Mouse (Mus musculus) neural tube, embryonic 15.5 days (tissue): ENCODE measurements around the gene Nalcn. TPM values are rescaled to one million over a fixed set of nuclear protein-coding genes. Genes with fewer than 3 reads are reported as not detected.
"Not testable (repeated sequence)": the region's sequence is repeated elsewhere in the genome, so short reads cannot be mapped to it uniquely, and the experiment has no call there.

Experiments used
- ATAC-seq: fragments of 200-750 bp; cut with Nextera tagmentation; 2 replicates; pipeline ENCODE4 v1.8.0; 2017; ENCODE audit warnings: mild to moderate bottlenecking, moderate TSS enrichment, moderate library complexity; ENCODE audit not compliant: low FRiP score
- H3K27ac ChIP-seq: fragments of 300-500 bp; sonication (generic); replicated peaks from 2 replicates; pipeline ENCODE4 v1.5.1; 2015; ENCODE audit warnings: mild to moderate bottlenecking, inconsistent platforms
- H3K27me3 ChIP-seq: fragments of 300-500 bp; sonication (generic); replicated peaks from 2 replicates; pipeline ENCODE4 v1.6.1; 2015; ENCODE audit warnings: inconsistent platforms
- H3K36me3 ChIP-seq: fragments of 300-500 bp; sonication (generic); 2 replicates; pipeline ENCODE4 v1.6.1; 2015; ENCODE audit warnings: inconsistent platforms
- H3K4me1 ChIP-seq: fragments of 300-500 bp; sonication (generic); 2 replicates; pipeline ENCODE4 v1.6.1; 2015; ENCODE audit warnings: inconsistent platforms
- H3K4me2 ChIP-seq: fragments of 300-500 bp; sonication (generic); 2 replicates; pipeline ENCODE4 v1.6.1; 2015; ENCODE audit warnings: inconsistent platforms, mild to moderate bottlenecking, moderate library complexity
- H3K4me3 ChIP-seq: fragments of 300-500 bp; sonication (generic); replicated peaks from 2 replicates; pipeline ENCODE4 v1.5.1; 2015; ENCODE audit warnings: mild to moderate bottlenecking, inconsistent platforms
- H3K9ac ChIP-seq: fragments of 300-500 bp; sonication (generic); replicated peaks from 2 replicates; pipeline ENCODE4 v1.6.1; 2015; ENCODE audit warnings: mild to moderate bottlenecking, inconsistent platforms
- H3K9me3 ChIP-seq: fragments of 300-500 bp; sonication (generic); replicated peaks from 2 replicates; pipeline ENCODE4 v1.6.1; 2016; ENCODE audit warnings: inconsistent platforms
- WGBS: fragments of 180-500 bp; shearing (Covaris S2); methylation state at CpG from one replicate; pipeline ENCODE4 v1.1.7; 2015; ENCODE audit warnings: mixed read lengths; 5-methylcytosine and 5-hydroxymethylcytosine counted together
- polyA plus RNA-seq: library from polyadenylated mRNA; unstranded; fragments of >200 nt; fragmentation: Nextera tagmentation; extraction: Ambion mirVana; gene quantifications from 2 replicates; pipeline ENCODE4 v1.2.1, GENCODE M21; 2015

Nalcn gene
- polyA plus RNA-seq = 11.0 and 13.9 TPM in 2 replicates

DNA sequence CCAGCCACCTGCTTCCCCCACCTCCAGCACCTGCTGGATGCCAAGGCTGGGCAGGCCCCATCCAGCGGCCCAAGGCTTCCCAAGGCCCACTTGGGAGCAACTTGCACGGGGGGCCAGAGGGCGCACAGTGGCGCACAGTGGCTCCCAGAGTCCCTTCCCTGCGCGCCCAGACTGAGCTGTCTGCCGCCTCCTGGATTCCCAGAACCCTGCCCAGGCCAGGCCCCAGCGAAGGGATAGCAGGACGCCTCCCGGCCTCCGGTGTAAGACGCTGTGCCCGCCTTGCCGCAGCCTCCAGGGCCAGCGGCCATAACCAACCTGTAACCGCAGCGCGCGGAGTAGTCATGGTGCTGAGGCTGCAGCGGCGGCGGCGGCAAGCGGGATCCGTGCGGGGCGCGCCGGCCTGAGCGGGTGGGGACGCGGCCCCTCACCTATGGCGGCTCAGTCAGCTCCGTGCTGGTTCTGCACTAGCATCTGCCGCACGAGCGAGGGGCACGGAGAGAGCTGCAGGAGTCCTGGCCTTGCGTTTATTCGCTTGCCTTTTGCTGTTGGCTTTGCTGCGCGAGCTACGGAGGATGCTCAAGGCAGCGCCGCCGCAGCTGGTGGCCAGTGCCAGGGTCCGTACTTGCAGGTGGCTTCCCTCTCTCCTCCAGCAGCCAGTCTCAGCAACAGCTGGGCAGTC, at the start of gene Nalcn:
Gene Nalcn (minus strand): TSS at position 644 of the 679 bp plus-strand sequence.
- H3K36me3 ChIP-seq = no peaks in the 10 kb centered on the region
- H3K4me1 ChIP-seq = peaks cover 17% of the 10 kb centered on the region
- H3K27me3 ChIP-seq = no peaks in the 10 kb centered on the region
- peak within 1 kb of the TSS; percentile 77 for H3K27ac ChIP-seq
- no peaks in the 10 kb centered on the region for H3K9me3 ChIP-seq
- peak within 1 kb of the TSS; percentile 79 for H3K4me2 ChIP-seq
- under 1% methylated on average over 47 of the region's 47 CpGs for WGBS
- H3K4me3 ChIP-seq = peak within 1 kb of the TSS; percentile 58
- H3K9ac ChIP-seq = peak within 1 kb of the TSS; percentile 71
- ATAC-seq = peak; percentile 94

DNA sequence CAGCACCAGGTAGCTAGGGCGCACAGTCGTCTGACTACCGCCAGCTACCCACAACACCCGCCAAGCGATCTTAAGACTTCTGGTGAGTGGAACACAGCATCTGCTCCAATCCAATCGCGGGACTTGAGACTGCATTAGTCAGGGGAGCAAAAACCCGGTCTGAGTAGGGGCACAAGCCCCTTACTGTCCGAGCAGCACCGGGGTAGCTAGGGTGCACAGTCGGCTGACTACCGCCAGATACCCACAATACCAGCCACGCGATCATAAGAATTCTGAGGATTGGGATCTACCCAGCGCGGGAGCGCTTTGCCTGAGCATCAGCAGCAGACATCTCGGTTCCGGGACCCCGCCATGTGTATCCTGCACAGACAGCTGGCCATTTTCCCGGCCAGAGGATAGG, 44.1 kb upstream of the Nalcn start:
- H3K4me1 ChIP-seq, H3K27ac ChIP-seq, H3K27me3 ChIP-seq, H3K4me3 ChIP-seq, ATAC-seq, H3K9me3 ChIP-seq, H3K36me3 ChIP-seq, H3K9ac ChIP-seq, H3K4me2 ChIP-seq: not testable (repeated sequence)
- WGBS = 91% methylated on average over 21 of the region's 21 CpGs

DNA sequence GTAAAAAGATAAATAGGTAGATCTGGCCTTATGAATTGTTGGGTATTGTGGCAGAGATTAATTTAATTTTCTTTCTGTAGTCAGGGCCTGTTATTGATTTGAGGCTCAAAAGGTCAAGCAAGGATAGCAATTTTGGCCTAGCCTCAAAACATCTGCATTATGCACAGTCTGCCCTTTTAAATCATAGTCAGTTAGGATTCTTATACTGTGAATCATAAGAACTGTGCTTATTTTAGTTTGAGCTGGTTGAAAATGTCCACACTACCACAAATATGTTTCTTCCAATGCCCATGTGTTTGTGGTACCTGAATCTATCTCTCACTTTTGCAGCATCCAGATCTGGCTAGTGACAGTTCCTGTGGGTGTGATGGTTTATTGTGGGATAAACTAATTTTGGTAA, 37.5 kb upstream of the Nalcn start:
- H3K27ac ChIP-seq = no peak overlapping the region
- H3K36me3 ChIP-seq = no peaks in the 10 kb centered on the region
- H3K27me3 ChIP-seq = no peaks in the 10 kb centered on the region
- peaks cover 4% of the 10 kb centered on the region for H3K4me1 ChIP-seq
- H3K4me2 ChIP-seq = no peak overlapping the region
- H3K9ac ChIP-seq = no peak overlapping the region
- H3K4me3 ChIP-seq = no peak overlapping the region
- no peaks in the 10 kb centered on the region for H3K9me3 ChIP-seq
- ATAC-seq = no peak

- no peaks in the 10 kb centered on the region for H3K36me3 ChIP-seq
- peaks cover 4% of the 10 kb centered on the region for H3K4me1 ChIP-seq
- no peak overlapping the region for H3K4me3 ChIP-seq
- H3K4me2 ChIP-seq = no peak overlapping the region
- H3K9ac ChIP-seq = no peak overlapping the region
- no peak for ATAC-seq
- H3K27ac ChIP-seq = no peak overlapping the region
- H3K9me3 ChIP-seq = no peaks in the 10 kb centered on the region
- no peaks in the 10 kb centered on the region for H3K27me3 ChIP-seq
Measured at GRCm38 (mm10) chr14:123663206-123663605, 36.3 kb upstream of the Nalcn start.

- H3K4me1 ChIP-seq = peaks cover 4% of the 10 kb centered on the region
- WGBS = 92% methylated on average over 1 of the region's 1 CpGs
Measured at GRCm38 (mm10) chr14:123662386-123662785, 35.4 kb upstream of the Nalcn start.

GRCm38 (mm10) chr14:123661091-123661491, 34.1 kb upstream of the Nalcn start:
- Histone ChIP-seq H3K36me3 (no peaks in the 10 kb centered on the region), H3K4me2 (peak overlapping the region; percentile 40), H3K27me3 (no peaks in the 10 kb centered on the region), H3K27ac (no peak overlapping the region), H3K4me3 (peak overlapping the region; percentile 14; the same call in 1 of the 2 replicates), H3K4me1 (peaks cover 4% of the 10 kb centered on the region), H3K9ac (no peak overlapping the region), H3K9me3 (no peaks in the 10 kb centered on the region)
- 17% methylated on average over 20 of the region's 20 CpGs for WGBS
- no peak; the same call in 1 of the 2 replicates for ATAC-seq

More at GRCm38 (mm10) chr14:123662386-123662785, 35.4 kb upstream of the Nalcn start:
- Histone ChIP-seq H3K9ac (no peak overlapping the region), H3K4me3 (no peak overlapping the region), H3K4me2 (no peak overlapping the region), H3K9me3 (no peaks in the 10 kb centered on the region), H3K27me3 (no peaks in the 10 kb centered on the region), H3K36me3 (no peaks in the 10 kb centered on the region), H3K27ac (no peak overlapping the region)
- ATAC-seq = no peak

- WGBS = 52% methylated on average over 7 of the region's 7 CpGs
- Histone ChIP-seq H3K4me2 (no peak within 1 kb of the TSS), H3K9ac (no peak within 1 kb of the TSS), H3K4me1 (peaks cover 4% of the 10 kb centered on the region), H3K9me3 (no peaks in the 10 kb centered on the region), H3K4me3 (no peak within 1 kb of the TSS), H3K27me3 (no peaks in the 10 kb centered on the region), H3K27ac (no peak within 1 kb of the TSS), H3K36me3 (no peaks in the 10 kb centered on the region)
- ATAC-seq = no peak
Measured at GRCm38 (mm10) chr14:123659921-123660385, 33.0 kb upstream of the Nalcn start, which contains the start of gene Itgbl1. Gene Itgbl1, plus strand, starts transcription at chr14:123659971.

DNA sequence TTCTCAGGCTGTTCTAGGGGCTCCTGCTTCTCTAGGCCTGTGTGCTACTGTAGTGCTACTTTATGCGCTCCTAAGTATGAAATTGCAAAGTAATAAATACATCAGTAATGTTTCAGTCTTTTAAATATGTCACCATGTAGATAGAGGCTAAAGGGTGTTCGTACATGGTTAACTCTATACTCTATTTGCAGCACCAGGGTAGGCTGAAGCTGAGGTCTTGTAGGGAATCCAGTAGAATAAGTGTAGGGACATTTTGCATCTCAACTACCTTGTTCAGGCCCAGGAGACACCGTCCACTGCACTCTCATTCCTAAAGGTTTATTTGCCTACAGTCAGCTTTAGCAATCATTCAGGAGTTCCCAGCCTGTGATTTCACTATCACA, 227 bp upstream of the Nalcn start:
- H3K36me3 ChIP-seq = no peaks in the 10 kb centered on the region
- peak; percentile 58 for ATAC-seq
- H3K4me3 ChIP-seq = peak overlapping the region; percentile 58
- H3K4me1 ChIP-seq = peaks cover 17% of the 10 kb centered on the region
- peak overlapping the region; percentile 77 for H3K27ac ChIP-seq
- WGBS = 54% methylated on average over 3 of the region's 3 CpGs
- no peaks in the 10 kb centered on the region for H3K27me3 ChIP-seq
- H3K9me3 ChIP-seq = no peaks in the 10 kb centered on the region
- peak overlapping the region; percentile 79 for H3K4me2 ChIP-seq
- peak overlapping the region; percentile 71 for H3K9ac ChIP-seq

GRCm38 (mm10) chr14:123622969-123623368, 4.0 kb downstream of the Nalcn start:
- Histone ChIP-seq H3K36me3 (no peaks in the 10 kb centered on the region), H3K27ac (no peak overlapping the region), H3K9ac (no peak overlapping the region), H3K27me3 (no peaks in the 10 kb centered on the region), H3K4me1 (peaks cover 17% of the 10 kb centered on the region), H3K4me3 (no peak overlapping the region), H3K4me2 (no peak overlapping the region), H3K9me3 (no peaks in the 10 kb centered on the region)
- ATAC-seq = no peak
- 12% methylated on average over 1 of the region's 1 CpGs for WGBS

- Histone ChIP-seq H3K27ac (no peak overlapping the region), H3K9ac (no peak overlapping the region), H3K36me3 (no peaks in the 10 kb centered on the region), H3K9me3 (no peaks in the 10 kb centered on the region), H3K4me3 (no peak overlapping the region), H3K4me2 (no peak overlapping the region), H3K27me3 (no peaks in the 10 kb centered on the region), H3K4me1 (no peaks in the 10 kb centered on the region)
- WGBS = 54% methylated on average over 3 of the region's 3 CpGs
- ATAC-seq = peak; percentile 35; the same call in 1 of the 2 replicates
Measured at GRCm38 (mm10) chr14:123595265-123595664, 31.7 kb downstream of the Nalcn start.

DNA sequence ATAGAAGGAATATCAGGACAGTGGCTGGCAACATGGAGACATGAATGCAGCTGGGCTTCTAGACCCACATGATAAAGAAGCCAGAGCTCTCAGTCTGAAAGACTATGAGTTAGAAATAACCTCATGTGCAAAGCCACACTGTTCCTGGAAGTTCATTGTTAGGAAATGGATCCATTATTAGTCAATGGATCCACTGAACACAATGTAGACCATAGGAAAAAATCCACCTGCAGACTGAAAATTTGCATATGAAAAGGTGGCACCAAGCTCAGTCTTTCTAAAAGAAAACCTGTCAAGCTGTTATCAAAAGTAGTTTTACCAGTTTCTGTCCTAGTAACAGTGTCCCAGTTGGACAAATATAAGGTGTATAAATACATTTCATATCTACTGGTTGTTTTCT, 39.5 kb downstream of the Nalcn start:
- no peaks in the 10 kb centered on the region for H3K4me1 ChIP-seq

DNA sequence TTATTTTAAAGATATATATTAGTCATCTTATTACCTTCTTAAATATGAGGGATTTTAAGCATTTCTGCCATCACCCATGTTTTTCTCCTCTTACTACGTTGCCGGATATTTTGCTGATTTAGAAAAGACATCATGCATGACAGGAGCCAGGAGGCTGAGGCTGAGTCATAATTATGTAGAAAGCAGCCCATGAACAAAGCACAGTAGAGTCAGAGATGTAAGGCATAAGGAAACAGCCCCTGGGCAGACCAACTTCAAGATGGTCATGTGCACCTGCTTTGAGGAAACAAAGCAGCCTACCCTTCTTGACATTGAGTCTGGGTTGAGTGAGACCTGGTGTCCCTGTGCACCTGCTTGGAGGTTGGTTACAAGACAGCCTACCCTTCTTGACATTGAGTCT, 44.5 kb downstream of the Nalcn start:
- Histone ChIP-seq H3K36me3 (no peaks in the 10 kb centered on the region), H3K4me3 (no peak overlapping the region), H3K9me3 (no peaks in the 10 kb centered on the region), H3K4me2 (no peak overlapping the region), H3K4me1 (no peaks in the 10 kb centered on the region), H3K27ac (no peak overlapping the region), H3K9ac (no peak overlapping the region), H3K27me3 (no peaks in the 10 kb centered on the region)
- 80% methylated on average over 2 of the region's 2 CpGs for WGBS
- no peak for ATAC-seq

More for the DNA sequence above, 39.5 kb downstream of the Nalcn start:
- no peaks in the 10 kb centered on the region for H3K27me3 ChIP-seq
- H3K9me3 ChIP-seq = no peaks in the 10 kb centered on the region
- no peak overlapping the region for H3K27ac ChIP-seq
- H3K4me2 ChIP-seq = no peak overlapping the region
- 0 out of 2 replicates have a peak, but pooled peaks cover 5% of the 10 kb centered on the region for H3K36me3 ChIP-seq
- no peak overlapping the region for H3K4me3 ChIP-seq
- H3K9ac ChIP-seq = no peak overlapping the region
- no peak for ATAC-seq
